Comparison of ENCODE assay signal across 12 mouse cellular contexts in genomic region chr12:70214281-70214680, GRCm38 (mm10).
"Had no signal": no experiment of that assay in that cellular context is flagged by ENCODE, and none has a peak within 500 bp of the region (broad histone marks: within the 10 kb centered on the region; RNA-seq: fewer than 3 reads in every experiment).

No protein-coding gene starts in this region.

- H3K27me3 ChIP-seq: liver, embryonic 13.5 days had no signal

- H3K4me2 ChIP-seq: liver, embryonic 13.5 days; midbrain, embryonic 11.5 days had no signal

- H3K4me1 ChIP-seq: liver, embryonic 13.5 days had no signal

- ATAC-seq: intestine, postnatal 0 days had no signal

- H3K9ac ChIP-seq: liver, embryonic 13.5 days had no signal

- H3K9me3 ChIP-seq: liver, embryonic 13.5 days had no signal

- DNase-seq: kidney, postnatal 10 days; layer of hippocampus, postnatal 36 days; liver, embryonic 13.5 days; lung, adult 2 months; lung, postnatal 14 days; lung, postnatal 4 days; midbrain, embryonic 14.5 days; thymus, adult 2 months; thymus, postnatal 25 days had no signal

- H3K4me3 ChIP-seq: left cerebral cortex, adult 2 months; liver, embryonic 13.5 days had no signal

- H3K27ac ChIP-seq: left cerebral cortex, adult 2 months; liver, embryonic 13.5 days had no signal
